Mouse (Mus musculus) small intestine, adult 2 months (tissue): ENCODE measurements around the gene Pkd1. TPM values are rescaled to one million over a fixed set of nuclear protein-coding genes. Genes with fewer than 3 reads are reported as not detected.

Source experiments
- H3K27ac ChIP-seq: fragments of 200-500 bp; 2 replicates; pipeline ENCODE4 v1.5.1; 2012; ENCODE audit warnings: low read depth, low read length, control low read depth, inconsistent platforms; ENCODE audit not compliant: insufficient read depth
- H3K27me3 ChIP-seq: fragments of 200-500 bp; 2 replicates; pipeline ENCODE4 v1.6.1; 2012; ENCODE audit warnings: mild to moderate bottlenecking, moderate library complexity, low read length, inconsistent platforms; ENCODE audit not compliant: control insufficient read depth, insufficient read depth
- H3K36me3 ChIP-seq: fragments of 200-500 bp; 2 replicates; pipeline ENCODE4 v1.6.1; 2012; ENCODE audit warnings: mild to moderate bottlenecking, low read length, control low read depth, inconsistent platforms; ENCODE audit not compliant: control insufficient read depth, insufficient read depth
- H3K4me1 ChIP-seq: fragments of 200-500 bp; 2 replicates; pipeline ENCODE4 v1.6.1; 2012; ENCODE audit warnings: low read length, inconsistent platforms, mixed read lengths; ENCODE audit not compliant: control insufficient read depth, insufficient read depth, insufficient read length
- H3K4me3 ChIP-seq: fragments of 200-500 bp; 2 replicates; pipeline ENCODE4 v1.5.1; 2012; ENCODE audit warnings: low read depth, mild to moderate bottlenecking, control low read depth, inconsistent platforms, low read length, moderate library complexity
- CTCF ChIP-seq: fragments of 200-500 bp; IDR thresholded peaks from 2 replicates; pipeline ENCODE4 v1.5.1; 2012; ENCODE audit warnings: low read depth, mild to moderate bottlenecking, control low read depth, inconsistent platforms, low read length, moderate library complexity, mixed read lengths; ENCODE audit not compliant: insufficient replicate concordance, insufficient read length; ENCODE audit errors: extremely low read depth
- POLR2A ChIP-seq: fragments of 200-500 bp; IDR thresholded peaks from 2 replicates; pipeline ENCODE4 v1.6.1; 2012; ENCODE audit warnings: low read depth, mild to moderate bottlenecking, control low read depth, inconsistent platforms, low read length, moderate library complexity
- WGBS: fragments of 180-500 bp; shearing (Covaris S2); methylation state at CpG from one replicate; pipeline ENCODE4 v1.1.7; 2018; 5-methylcytosine and 5-hydroxymethylcytosine counted together
- polyA plus RNA-seq: library from polyadenylated mRNA; depleted of rRNA; stranded (reverse); fragments of >200 nt; gene quantifications from 2 replicates; pipeline ENCODE4 v1.2.3, GENCODE M21; 2012

The Pkd1 gene
- polyA plus RNA-seq, 1 experiment: 31.9 TPM

DNA sequence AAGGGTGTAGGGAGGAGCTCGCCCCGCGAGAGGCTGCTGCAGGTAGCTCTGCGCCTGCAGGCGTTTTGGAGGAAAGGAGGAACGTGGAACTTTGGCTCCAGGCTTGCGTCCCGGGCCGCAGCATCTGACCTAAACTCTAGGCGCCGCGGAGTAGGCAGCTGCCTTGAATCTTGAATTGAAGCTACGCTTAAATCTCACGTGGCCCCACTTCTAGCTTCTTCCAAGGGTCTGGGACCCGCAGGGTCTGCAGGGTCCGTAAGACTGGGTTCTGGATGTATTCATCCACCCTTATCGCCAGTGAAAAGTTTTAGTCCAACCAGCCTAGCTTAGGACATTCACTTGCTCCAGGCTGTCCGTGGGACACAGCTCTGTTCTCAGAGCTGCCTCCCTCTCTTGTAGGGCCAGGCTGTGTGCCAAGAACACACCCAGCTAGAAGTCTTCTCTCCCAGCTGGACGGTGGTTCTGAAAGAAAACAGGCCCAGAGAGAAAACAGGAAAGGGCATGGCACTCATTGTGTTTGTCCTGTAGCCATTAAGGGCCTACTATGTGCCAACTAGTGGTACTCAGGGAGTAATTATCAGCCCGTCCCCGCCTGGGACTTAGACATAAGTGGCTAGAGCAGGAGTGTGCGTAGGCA, 83.3 kb downstream of the Pkd1 start:
- Histone ChIP-seq H3K27ac (peak overlapping the region; percentile 72), H3K4me1 (peaks cover 6% of the 10 kb centered on the region), H3K36me3 (peaks cover 7% of the 10 kb centered on the region), H3K27me3 (no peaks in the 10 kb centered on the region), H3K4me3 (peak overlapping the region; percentile 74)
- 4% methylated on average over 22 of the region's 22 CpGs for WGBS
- no peak for TF ChIP-seq CTCF
- TF ChIP-seq POLR2A: no peak

GRCm38 (mm10) chr17:24633831-24634230, 84.2 kb downstream of the Pkd1 start:
- no peak for TF ChIP-seq CTCF
- TF ChIP-seq POLR2A: no peak
- H3K27ac ChIP-seq: peak overlapping the region; percentile 62; the same call in 1 of the 2 replicates

GRCm38 (mm10) chr17:24635024-24635423, 85.4 kb downstream of the Pkd1 start:
- Histone ChIP-seq H3K36me3 (no peaks in the 10 kb centered on the region; the same call in 1 of the 2 replicates), H3K4me1 (peaks cover 9% of the 10 kb centered on the region), H3K27ac (no peak overlapping the region), H3K27me3 (no peaks in the 10 kb centered on the region), H3K4me3 (no peak overlapping the region)
- WGBS: 82% methylated on average over 4 of the region's 4 CpGs
- TF ChIP-seq CTCF: no peak
- TF ChIP-seq POLR2A: no peak

More at GRCm38 (mm10) chr17:24633831-24634230, 84.2 kb downstream of the Pkd1 start:
- Histone ChIP-seq H3K36me3 (peaks cover 4% of the 10 kb centered on the region), H3K4me1 (peaks cover 9% of the 10 kb centered on the region), H3K27me3 (no peaks in the 10 kb centered on the region), H3K4me3 (no peak overlapping the region)
- WGBS: 92% methylated on average over 11 of the region's 11 CpGs

DNA sequence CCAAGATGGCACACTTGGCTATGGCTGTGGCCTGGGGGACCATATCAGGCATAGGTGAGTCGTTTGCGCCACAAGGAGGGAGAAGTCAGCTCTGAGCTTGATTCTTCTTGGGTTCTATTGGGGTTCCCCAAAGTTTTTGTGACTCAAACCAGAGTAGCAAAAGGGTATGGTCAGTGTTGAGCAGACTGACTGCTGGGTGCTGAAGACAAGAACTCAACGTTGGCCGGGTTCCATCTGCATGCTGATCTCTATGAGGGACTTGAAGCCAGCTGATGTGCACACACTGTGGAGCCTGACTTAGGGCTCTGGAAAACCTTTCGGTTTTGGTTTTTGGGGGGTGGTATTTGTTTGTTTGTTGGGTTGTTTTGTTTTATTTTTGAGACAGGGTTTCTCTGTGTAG, 86.1 kb downstream of the Pkd1 start:
- Histone ChIP-seq H3K4me3 (no peak overlapping the region), H3K36me3 (no peaks in the 10 kb centered on the region; the same call in 1 of the 2 replicates), H3K4me1 (peaks cover 9% of the 10 kb centered on the region), H3K27me3 (no peaks in the 10 kb centered on the region), H3K27ac (no peak overlapping the region)
- TF ChIP-seq POLR2A: no peak
- TF ChIP-seq CTCF: no peak
- 81% methylated on average over 5 of the region's 5 CpGs for WGBS

- H3K27me3 ChIP-seq: no peaks in the 10 kb centered on the region
- 83% methylated on average over 5 of the region's 5 CpGs for WGBS
- no peak for TF ChIP-seq CTCF
- TF ChIP-seq POLR2A: no peak
Measured at GRCm38 (mm10) chr17:24636781-24637481, 87.3 kb downstream of the Pkd1 start.

DNA sequence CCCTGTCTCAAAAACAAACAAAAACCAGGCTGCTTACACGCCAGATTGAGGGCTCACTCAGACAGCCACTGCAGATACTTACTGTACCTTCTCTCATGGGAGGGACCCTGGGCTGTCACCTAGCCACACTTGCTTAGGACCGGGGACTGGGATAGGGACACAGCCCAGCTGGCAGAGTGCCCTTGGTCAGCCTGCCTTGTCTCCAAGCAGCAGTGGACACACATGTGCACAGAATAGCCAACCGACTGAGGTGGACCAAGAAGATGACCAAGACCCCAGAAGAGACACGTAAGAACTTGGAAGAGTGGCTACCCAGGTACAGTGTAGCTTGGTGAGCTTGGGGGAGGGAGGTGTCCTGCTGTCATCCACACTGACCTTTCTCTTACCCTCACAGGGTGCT, 88.6 kb downstream of the Pkd1 start:
- WGBS: 77% methylated on average over 4 of the region's 4 CpGs
- peaks cover 5% of the 10 kb centered on the region for H3K4me1 ChIP-seq

More at GRCm38 (mm10) chr17:24636781-24637481, 87.3 kb downstream of the Pkd1 start:
- no peak overlapping the region for H3K27ac ChIP-seq
- H3K36me3 ChIP-seq: 0 out of 2 replicates have a peak, but pooled peaks cover 1% of the 10 kb centered on the region
- peaks cover 7% of the 10 kb centered on the region for H3K4me1 ChIP-seq
- H3K4me3 ChIP-seq: no peak overlapping the region

DNA sequence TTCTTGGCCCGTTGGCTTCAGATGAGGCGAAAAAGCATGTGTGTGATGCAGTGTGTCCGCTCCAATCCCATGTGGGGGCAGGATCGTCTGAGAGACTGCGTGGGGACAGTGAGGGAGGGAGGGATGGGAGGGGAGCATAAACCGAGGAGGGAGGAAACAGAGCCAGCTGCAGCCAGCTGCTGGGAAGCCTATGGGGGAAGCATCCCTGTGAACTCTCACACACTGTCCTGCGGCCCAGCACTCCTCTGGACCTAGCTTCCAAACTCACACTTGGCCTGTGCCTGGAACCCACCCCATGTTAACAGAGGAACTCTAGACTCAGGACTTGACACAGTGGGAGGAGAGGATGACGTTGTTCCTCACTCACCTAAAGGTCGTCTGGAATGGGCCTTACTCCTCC, 89.2 kb downstream of the Pkd1 start:
- H3K4me3 ChIP-seq: no peak overlapping the region
- TF ChIP-seq POLR2A: no peak
- TF ChIP-seq CTCF: no peak
- H3K27me3 ChIP-seq: no peaks in the 10 kb centered on the region
- 70% methylated on average over 9 of the region's 9 CpGs for WGBS
- H3K4me1 ChIP-seq: peaks cover 3% of the 10 kb centered on the region; the same call in 1 of the 2 replicates
- 0 out of 2 replicates have a peak, but pooled peaks cover 1% of the 10 kb centered on the region for H3K36me3 ChIP-seq
- H3K27ac ChIP-seq: peak overlapping the region; percentile 58

More for the DNA sequence above, 88.6 kb downstream of the Pkd1 start:
- Histone ChIP-seq H3K27ac (peak overlapping the region; percentile 25; the same call in 1 of the 2 replicates), H3K27me3 (no peaks in the 10 kb centered on the region), H3K4me3 (no peak overlapping the region), H3K36me3 (0 out of 2 replicates have a peak, but pooled peaks cover 1% of the 10 kb centered on the region)
- TF ChIP-seq POLR2A (no peak), CTCF (no peak)
